22 mouse cellular contexts compared by ENCODE assay signal in the genomic region with DNA sequence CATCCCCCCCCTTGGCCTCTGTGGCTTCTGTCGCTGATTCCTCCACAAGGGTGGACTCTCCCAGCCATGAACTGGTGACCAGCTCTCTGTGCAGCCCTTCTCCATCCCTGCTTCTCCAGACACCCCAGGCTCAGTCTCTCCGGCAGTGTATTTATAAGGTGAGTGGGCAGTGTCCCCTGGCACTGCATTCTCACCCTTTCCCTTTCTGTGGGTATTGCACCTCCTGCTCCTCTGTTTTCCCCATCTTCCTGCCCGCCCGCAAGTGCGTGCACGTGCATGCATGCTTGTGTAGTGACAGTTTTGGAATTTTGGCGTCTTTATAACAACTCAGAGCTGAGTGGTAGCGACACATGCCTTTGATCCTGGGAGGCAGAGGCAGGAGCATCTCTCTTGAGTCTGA. TPM values are rescaled to one million over a fixed set of nuclear protein-coding genes. Genes with fewer than 3 reads are reported as not detected.
DNase-seq lines count a peak whose midpoint lies in the region; ATAC-seq and TF ChIP-seq lines count a peak whose summit lies in the region.
"Had no signal": no experiment of that assay in that cellular context is flagged by ENCODE, and none has a peak within 500 bp of the region (broad histone marks: within the 10 kb centered on the region; RNA-seq: fewer than 3 reads in every experiment).

No protein-coding gene starts in this region.

- peak; percentile 49 for DNase-seq in cerebellum, adult 11-12 months
- DNase-seq in cerebellum, postnatal 25 days = no peak
- DNase-seq in hindbrain, embryonic 10.5 days (ENCODE audit: low spot score) = no peak
- no peak for DNase-seq in hindbrain, postnatal 0 days (ENCODE audit: low spot score)
- no peak for DNase-seq in midbrain, embryonic 10.5 days (ENCODE audit: low spot score)
- DNase-seq in limb, embryonic 10.5 days (ENCODE audit: low spot score) = no peak
- no peak for DNase-seq in left cerebral cortex, adult 2 months (ENCODE audit: extremely low spot score in 1 of 2, low spot score in 2 of 2)
- DNase-seq: adrenal gland, postnatal 25 days; cerebellum, postnatal 10 days; gastrocnemius, postnatal 14 days; heart, adult 2 months; lung, embryonic 14.5 days; lung, postnatal 36 days; right cerebral cortex, adult 18-20 months; thymus, adult 18-20 months had no signal

- no peak for TF ChIP-seq CTCF in hindbrain, postnatal 0 days (IDR thresholded peaks at IDR 0.05; ENCODE audit: low read depth)
- TF ChIP-seq CTCF in left cerebral cortex, adult 2 months (IDR thresholded peaks at IDR 0.05) = no peak

- H3K27ac ChIP-seq in hindbrain, embryonic 10.5 days = no peak overlapping the region
- no peak overlapping the region for H3K27ac ChIP-seq in hindbrain, postnatal 0 days
- H3K27ac ChIP-seq in midbrain, embryonic 10.5 days (replicated peaks) = no peak overlapping the region
- H3K27ac ChIP-seq in midbrain, embryonic 15.5 days = no peak overlapping the region
- H3K27ac ChIP-seq in limb, embryonic 10.5 days = no peak overlapping the region
- no peak overlapping the region for H3K27ac ChIP-seq in left cerebral cortex, adult 2 months
- H3K27ac ChIP-seq: heart, adult 2 months; heart, embryonic 15.5 days; limb, embryonic 13.5 days; neural tube, embryonic 13.5 days had no signal

- intact Hi-C loops in left cerebral cortex, adult 2 months (cut with DNase I) = no loop called here

- WGBS in hindbrain, embryonic 10.5 days = 93% methylated on average over 8 of the region's 8 CpGs
- 92% methylated on average over 8 of the region's 8 CpGs for WGBS in hindbrain, postnatal 0 days
- WGBS in midbrain, embryonic 10.5 days = 97% methylated on average over 8 of the region's 8 CpGs
- 98% methylated on average over 8 of the region's 8 CpGs for WGBS in midbrain, embryonic 15.5 days
- WGBS in limb, embryonic 10.5 days = 95% methylated on average over 8 of the region's 8 CpGs

- no peak for ATAC-seq in hindbrain, postnatal 0 days
- no peak for ATAC-seq in midbrain, embryonic 15.5 days (replicated peaks)
- ATAC-seq: CD4-positive, CD25-positive, alpha-beta regulatory T cell, adult 4 months had no signal

- H3K9ac ChIP-seq in hindbrain, postnatal 0 days (replicated peaks; ENCODE audit: low read length) = no peak overlapping the region
- H3K9ac ChIP-seq in midbrain, embryonic 15.5 days = no peak overlapping the region
- H3K9ac ChIP-seq: heart, embryonic 15.5 days; limb, embryonic 13.5 days; lung, embryonic 14.5 days; neural tube, embryonic 13.5 days had no signal

- H3K36me3 ChIP-seq in hindbrain, embryonic 10.5 days = peaks cover 70% of the 10 kb centered on the region
- peaks cover 30% of the 10 kb centered on the region for H3K36me3 ChIP-seq in hindbrain, postnatal 0 days (ENCODE audit: insufficient read depth, low read length)
- H3K36me3 ChIP-seq in midbrain, embryonic 10.5 days = peaks cover 67% of the 10 kb centered on the region
- H3K36me3 ChIP-seq in midbrain, embryonic 15.5 days (replicated peaks) = peaks cover 18% of the 10 kb centered on the region
- peaks cover 69% of the 10 kb centered on the region for H3K36me3 ChIP-seq in limb, embryonic 10.5 days

- 0 out of 2 replicates have a peak, but pooled peaks cover 16% of the 10 kb centered on the region for H3K27me3 ChIP-seq in hindbrain, embryonic 10.5 days (ENCODE audit: insufficient read depth, poor library complexity, severe bottlenecking)
- no peaks in the 10 kb centered on the region for H3K27me3 ChIP-seq in hindbrain, postnatal 0 days (ENCODE audit: insufficient read depth, low read length)
- peaks cover 17% of the 10 kb centered on the region for H3K27me3 ChIP-seq in midbrain, embryonic 10.5 days (ENCODE audit: low read depth, poor library complexity, severe bottlenecking)
- H3K27me3 ChIP-seq in midbrain, embryonic 15.5 days (replicated peaks) = no peaks in the 10 kb centered on the region
- peaks cover 7% of the 10 kb centered on the region; the same call in 1 of the 2 replicates for H3K27me3 ChIP-seq in limb, embryonic 10.5 days (ENCODE audit: low read depth, poor library complexity, severe bottlenecking)
- H3K27me3 ChIP-seq: heart, embryonic 15.5 days; limb, embryonic 13.5 days; neural tube, embryonic 13.5 days had no signal

- H3K4me2 ChIP-seq in hindbrain, postnatal 0 days (ENCODE audit: low read depth, low read length) = no peak overlapping the region
- H3K4me2 ChIP-seq in midbrain, embryonic 15.5 days = no peak overlapping the region
- H3K4me2 ChIP-seq: heart, embryonic 15.5 days; limb, embryonic 13.5 days; lung, embryonic 14.5 days; midbrain, embryonic 11.5 days; neural tube, embryonic 13.5 days had no signal

- H3K9me3 ChIP-seq in hindbrain, embryonic 10.5 days = 0 out of 2 replicates have a peak, but pooled peaks cover 2% of the 10 kb centered on the region
- no peaks in the 10 kb centered on the region for H3K9me3 ChIP-seq in hindbrain, postnatal 0 days (ENCODE audit: low read length)
- H3K9me3 ChIP-seq in midbrain, embryonic 10.5 days (replicated peaks) = no peaks in the 10 kb centered on the region
- no peaks in the 10 kb centered on the region for H3K9me3 ChIP-seq in midbrain, embryonic 15.5 days
- no peaks in the 10 kb centered on the region for H3K9me3 ChIP-seq in limb, embryonic 10.5 days (replicated peaks)
- H3K9me3 ChIP-seq: heart, embryonic 15.5 days; limb, embryonic 13.5 days; neural tube, embryonic 13.5 days had no signal

- peaks cover 64% of the 10 kb centered on the region for H3K4me1 ChIP-seq in hindbrain, embryonic 10.5 days (replicated peaks)
- H3K4me1 ChIP-seq in hindbrain, postnatal 0 days (ENCODE audit: insufficient read depth, low read length) = 0 out of 2 replicates have a peak, but pooled peaks cover 6% of the 10 kb centered on the region
- peaks cover 66% of the 10 kb centered on the region for H3K4me1 ChIP-seq in midbrain, embryonic 10.5 days
- peaks cover 40% of the 10 kb centered on the region for H3K4me1 ChIP-seq in midbrain, embryonic 15.5 days
- H3K4me1 ChIP-seq in limb, embryonic 10.5 days = peaks cover 39% of the 10 kb centered on the region

- H3K4me3 ChIP-seq in hindbrain, embryonic 10.5 days = 0 out of 2 replicates have a peak overlapping the region, but pooled peaks have one; percentile 2
- no peak overlapping the region for H3K4me3 ChIP-seq in hindbrain, postnatal 0 days (ENCODE audit: low read length)
- H3K4me3 ChIP-seq in midbrain, embryonic 10.5 days = peak overlapping the region; percentile 21
- no peak overlapping the region for H3K4me3 ChIP-seq in midbrain, embryonic 15.5 days
- 0 out of 2 replicates have a peak overlapping the region, but pooled peaks have one; percentile 12 for H3K4me3 ChIP-seq in limb, embryonic 10.5 days
- H3K4me3 ChIP-seq in left cerebral cortex, adult 2 months = no peak overlapping the region
- H3K4me3 ChIP-seq: heart, adult 2 months; heart, embryonic 15.5 days; limb, embryonic 13.5 days; neural tube, embryonic 13.5 days had no signal

RNA-seq across cellular contexts. Expression of a gene that starts 1.8 kb away (rescaled TPM):
- polyA plus RNA-seq in hindbrain, embryonic 10.5 days (2016; fragmentation: Nextera tagmentation; extraction: Ambion mirVana) = 14.5 and 17.2 TPM in 2 replicates
- 41.5 and 61.8 TPM in 2 replicates for total RNA-seq in hindbrain, postnatal 0 days (2014; rRNA removed)
- 39.1 and 40.2 TPM in 2 replicates for polyA plus RNA-seq in hindbrain, postnatal 0 days (2015; fragmentation: Nextera tagmentation; extraction: Ambion mirVana)
- polyA plus RNA-seq in midbrain, embryonic 10.5 days (2016; fragmentation: Nextera tagmentation; extraction: Ambion mirVana) = 14.9 and 17.3 TPM in 2 replicates
- polyA plus RNA-seq in midbrain, embryonic 15.5 days (2015; fragmentation: Nextera tagmentation; extraction: Ambion mirVana) = 23.6 and 28.6 TPM in 2 replicates
- polyA plus RNA-seq in limb, embryonic 10.5 days (2016; fragmentation: Nextera tagmentation; extraction: Ambion mirVana) = 9.2 and 16.0 TPM in 2 replicates
- total RNA-seq in left cerebral cortex, adult 2 months (2021) = 10 to 100 TPM; 41.3 to 44.2 TPM

RNA-seq across cellular contexts. Expression of a gene that starts 1.8 kb away (rescaled TPM):
- polyA plus RNA-seq in hindbrain, embryonic 10.5 days (2016; fragmentation: Nextera tagmentation; extraction: Ambion mirVana) = 23.0 and 24.0 TPM in 2 replicates
- total RNA-seq in hindbrain, postnatal 0 days (2014; rRNA removed) = 58.5 TPM in 2 replicates
- 20.8 and 23.0 TPM in 2 replicates for polyA plus RNA-seq in hindbrain, postnatal 0 days (2015; fragmentation: Nextera tagmentation; extraction: Ambion mirVana)
- 23.5 and 24.1 TPM in 2 replicates for polyA plus RNA-seq in midbrain, embryonic 10.5 days (2016; fragmentation: Nextera tagmentation; extraction: Ambion mirVana)
- 18.1 and 18.3 TPM in 2 replicates for polyA plus RNA-seq in midbrain, embryonic 15.5 days (2015; fragmentation: Nextera tagmentation; extraction: Ambion mirVana)
- 20.2 and 23.2 TPM in 2 replicates for polyA plus RNA-seq in limb, embryonic 10.5 days (2016; fragmentation: Nextera tagmentation; extraction: Ambion mirVana)
- 10 to 100 TPM; 35.8 to 36.0 TPM for total RNA-seq in left cerebral cortex, adult 2 months (2021)

RNA-seq across cellular contexts. Expression of a gene that starts 4.7 kb away (rescaled TPM):
- 73.1 and 82.8 TPM in 2 replicates for polyA plus RNA-seq in hindbrain, embryonic 10.5 days (2016; fragmentation: Nextera tagmentation; extraction: Ambion mirVana)
- total RNA-seq in hindbrain, postnatal 0 days (2014; rRNA removed) = 52.1 and 58.4 TPM in 2 replicates
- 39.0 and 41.9 TPM in 2 replicates for polyA plus RNA-seq in hindbrain, postnatal 0 days (2015; fragmentation: Nextera tagmentation; extraction: Ambion mirVana)
- 77.5 and 82.6 TPM in 2 replicates for polyA plus RNA-seq in midbrain, embryonic 10.5 days (2016; fragmentation: Nextera tagmentation; extraction: Ambion mirVana)
- 59.4 and 61.1 TPM in 2 replicates for polyA plus RNA-seq in midbrain, embryonic 15.5 days (2015; fragmentation: Nextera tagmentation; extraction: Ambion mirVana)
- 88.1 and 92.2 TPM in 2 replicates for polyA plus RNA-seq in limb, embryonic 10.5 days (2016; fragmentation: Nextera tagmentation; extraction: Ambion mirVana)
- total RNA-seq in left cerebral cortex, adult 2 months (2021) = 10 to 100 TPM; 25.5 to 27.7 TPM

RNA-seq across cellular contexts. Expression of a gene that starts 9.0 kb away (rescaled TPM):
- 0.34 and 0.41 TPM in 2 replicates for polyA plus RNA-seq in hindbrain, embryonic 10.5 days (2016; fragmentation: Nextera tagmentation; extraction: Ambion mirVana)
- 1.3 TPM in 1 of 2 replicates, not detected in the other for total RNA-seq in hindbrain, postnatal 0 days (2014; rRNA removed)
- 0.88 and 1.2 TPM in 2 replicates for polyA plus RNA-seq in hindbrain, postnatal 0 days (2015; fragmentation: Nextera tagmentation; extraction: Ambion mirVana)
- 0.30 TPM in 1 of 2 replicates, not detected in the other for polyA plus RNA-seq in midbrain, embryonic 10.5 days (2016; fragmentation: Nextera tagmentation; extraction: Ambion mirVana)
- 0.50 and 0.51 TPM in 2 replicates for polyA plus RNA-seq in midbrain, embryonic 15.5 days (2015; fragmentation: Nextera tagmentation; extraction: Ambion mirVana)
- 0.20 and 0.38 TPM in 2 replicates for polyA plus RNA-seq in limb, embryonic 10.5 days (2016; fragmentation: Nextera tagmentation; extraction: Ambion mirVana)
- total RNA-seq in left cerebral cortex, adult 2 months (2021) = not detected
- total RNA-seq: adrenal gland, postnatal 25 days; gastrocnemius, postnatal 14 days; heart, adult 2 months; MEL had no signal
- polyA plus RNA-seq: heart, adult 2 months; heart, embryonic 15.5 days had no signal

RNA-seq across cellular contexts. Expression of a gene that starts 15.4 kb away (rescaled TPM):
- 45.2 and 55.7 TPM in 2 replicates for polyA plus RNA-seq in hindbrain, embryonic 10.5 days (2016; fragmentation: Nextera tagmentation; extraction: Ambion mirVana)
- total RNA-seq in hindbrain, postnatal 0 days (2014; rRNA removed) = 91.4 and 116 TPM in 2 replicates
- polyA plus RNA-seq in hindbrain, postnatal 0 days (2015; fragmentation: Nextera tagmentation; extraction: Ambion mirVana) = 36.1 and 36.8 TPM in 2 replicates
- polyA plus RNA-seq in midbrain, embryonic 10.5 days (2016; fragmentation: Nextera tagmentation; extraction: Ambion mirVana) = 43.1 and 46.9 TPM in 2 replicates
- 60.9 and 61.1 TPM in 2 replicates for polyA plus RNA-seq in midbrain, embryonic 15.5 days (2015; fragmentation: Nextera tagmentation; extraction: Ambion mirVana)
- polyA plus RNA-seq in limb, embryonic 10.5 days (2016; fragmentation: Nextera tagmentation; extraction: Ambion mirVana) = 43.2 and 43.9 TPM in 2 replicates
- 10 to 100 TPM; 63.4 to 74.3 TPM for total RNA-seq in left cerebral cortex, adult 2 months (2021)

Comparison
In these comparisons a context has a peak if more than half of its experiments do, and no peak if none do; other contexts are left out.
1. H3K4me3 ChIP-seq: peak in hindbrain, embryonic 10.5 days (single experiment), midbrain, embryonic 10.5 days (single experiment) and limb, embryonic 10.5 days (single experiment); none in hindbrain, postnatal 0 days (single experiment), midbrain, embryonic 15.5 days (single experiment) and left cerebral cortex, adult 2 months (single experiment).